Mouse (Mus musculus) E14TG2a.4 (cell line): ENCODE measurements around the gene Tirap.

Experiments
- CTCF ChIP-seq: conservative IDR thresholded peaks from 2 replicates; pipeline ENCODE4 v1.5.1; 2014; ENCODE audit warnings: low read length
- POU5F1 ChIP-seq: IDR thresholded peaks from 2 replicates; pipeline ENCODE4 v1.6.1; 2014; ENCODE audit warnings: low read length, borderline replicate concordance

DNA sequence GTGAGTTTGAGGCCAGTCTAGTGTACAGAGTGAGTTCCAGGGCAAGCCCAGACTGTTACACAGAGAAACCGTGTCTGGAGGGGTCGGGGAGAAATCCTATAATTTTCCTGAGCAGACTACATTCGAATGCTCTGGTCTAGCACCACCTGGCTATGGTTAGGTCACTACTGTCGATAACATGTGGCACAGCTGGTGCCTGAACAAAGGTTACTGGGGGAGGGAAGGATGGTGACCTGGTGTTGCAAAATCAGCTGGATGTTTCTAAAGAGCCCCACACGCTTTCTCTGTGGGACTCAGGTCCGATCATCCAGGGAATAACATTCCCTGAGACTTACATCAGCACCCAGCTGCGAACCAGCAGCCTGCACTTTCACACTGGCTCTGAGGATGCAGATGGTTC lies 62.1 kb downstream of the Tirap start:
- TF ChIP-seq CTCF (no peak), POU5F1 (no peak)
